Mouse (Mus musculus): ENCODE measurements at regions not wholly inside any gene's neighbourhood (a gene's known extent, or its start where the extent isn't known, plus 50 kb on each side); places are given as distances from the start of the nearest gene placed in this dataset.

- no peak for DNase-seq (ENCODE audit: extremely low read depth, low read depth, low spot score)
These were observed 412.0 kb upstream of the Pitx2 start for GRCm38 (mm10) chr3:128787686-128788085.

GRCm38 (mm10) chr3:128795931-128796330, 403.7 kb upstream of the Pitx2 start:
- no peak for DNase-seq (ENCODE audit: extremely low read depth, low read depth, low spot score)

DNA sequence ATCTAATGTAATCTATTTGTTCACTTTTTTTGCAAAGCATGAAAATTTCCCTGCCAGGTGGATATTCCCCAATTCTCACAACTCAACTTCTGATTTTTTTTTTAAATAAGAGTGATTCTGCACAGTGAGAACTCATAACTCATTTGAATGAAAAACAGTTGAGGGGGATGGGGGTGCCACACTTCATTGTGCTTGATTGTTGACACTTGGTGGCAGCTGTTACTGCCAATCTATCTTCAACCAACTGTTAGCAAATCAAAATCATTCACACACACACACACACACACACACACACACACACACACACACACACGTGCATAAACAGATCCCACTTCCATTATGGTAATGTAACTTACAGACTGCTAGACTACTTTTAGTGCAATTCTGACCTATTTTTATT, 401.8 kb upstream of the Pitx2 start:
- no peak for DNase-seq (ENCODE audit: extremely low read depth, low read depth, low spot score)

GRCm38 (mm10) chr3:128829371-128830160, 370.1 kb upstream of the Pitx2 start:
- DNase-seq (ENCODE audit: extremely low read depth, low read depth, low spot score) = no peak

GRCm38 (mm10) chr3:128850327-128850977, 349.2 kb upstream of the Pitx2 start:
- DNase-seq (ENCODE audit: extremely low read depth, low read depth, low spot score) = no peak

DNA sequence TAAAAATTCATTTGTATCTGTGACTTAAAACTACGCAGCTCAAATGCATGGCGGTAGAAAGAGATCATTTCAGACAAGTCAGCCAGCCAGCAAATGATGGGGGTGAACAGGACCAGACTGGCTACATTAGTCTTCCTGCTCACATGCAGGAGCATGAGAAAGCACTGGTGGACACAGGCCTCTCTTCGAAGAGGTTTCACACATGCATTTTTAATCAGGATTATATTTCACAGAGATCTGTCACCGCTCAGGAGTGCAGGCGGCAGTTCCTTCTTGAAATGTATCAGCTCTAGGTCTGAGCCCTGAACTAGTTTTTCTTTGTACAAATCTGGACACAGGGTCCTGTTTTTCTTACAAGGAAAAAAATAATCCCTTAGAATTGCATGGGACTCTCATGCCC, 343.2 kb upstream of the Pitx2 start:
- DNase-seq (ENCODE audit: extremely low read depth, low read depth, low spot score) = no peak

GRCm38 (mm10) chr3:128881685-128882444, 317.8 kb upstream of the Pitx2 start:
- no peak for DNase-seq (ENCODE audit: extremely low read depth, low read depth, low spot score)

- DNase-seq (ENCODE audit: extremely low read depth, low read depth, low spot score) = no peak
These were observed 316.0 kb upstream of the Pitx2 start for GRCm38 (mm10) chr3:128883636-128884195.

GRCm38 (mm10) chr3:128886678-128887077, 313.0 kb upstream of the Pitx2 start:
- no peak for DNase-seq (ENCODE audit: extremely low read depth, low read depth, low spot score)

DNA sequence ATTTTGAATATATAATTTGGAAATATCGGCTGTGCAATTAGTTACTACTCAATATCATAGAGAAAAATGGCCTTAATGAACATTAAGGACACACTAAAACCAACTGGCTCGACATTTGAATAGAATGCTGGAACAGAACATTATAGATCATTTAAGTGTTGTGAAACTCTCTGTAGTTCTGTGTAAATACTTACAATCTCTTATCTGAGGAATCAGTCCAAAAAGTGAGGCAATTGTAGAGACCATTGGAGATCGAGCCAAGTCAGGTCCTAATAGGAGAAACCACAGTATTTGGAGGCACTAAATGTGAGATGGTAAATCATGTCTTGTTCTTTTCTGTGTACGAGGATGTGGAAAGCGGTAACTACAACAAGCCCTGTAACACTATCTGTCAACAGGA, 308.6 kb upstream of the Pitx2 start:
- no peak for DNase-seq (ENCODE audit: extremely low read depth, low read depth, low spot score)

DNA sequence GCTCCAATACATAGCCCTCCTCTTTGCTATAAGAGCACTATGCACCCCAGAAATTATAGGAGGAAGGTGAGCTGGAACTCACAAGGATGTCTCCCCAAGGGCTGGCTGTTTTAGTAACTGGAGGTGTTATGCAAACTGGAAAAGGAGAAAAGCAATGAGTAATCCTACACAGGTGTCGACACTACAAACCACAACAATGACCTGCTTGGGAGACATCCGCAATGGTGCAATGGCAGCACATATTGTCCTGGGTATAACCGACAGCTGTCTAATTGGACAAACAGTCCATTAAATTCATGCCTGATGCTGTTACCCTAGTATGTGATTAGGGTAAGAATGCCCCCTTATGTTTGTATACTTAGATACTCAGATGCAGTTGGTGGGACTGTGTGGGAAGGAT, 303.1 kb upstream of the Pitx2 start:
- no peak for DNase-seq (ENCODE audit: extremely low read depth, low read depth, low spot score)

DNA sequence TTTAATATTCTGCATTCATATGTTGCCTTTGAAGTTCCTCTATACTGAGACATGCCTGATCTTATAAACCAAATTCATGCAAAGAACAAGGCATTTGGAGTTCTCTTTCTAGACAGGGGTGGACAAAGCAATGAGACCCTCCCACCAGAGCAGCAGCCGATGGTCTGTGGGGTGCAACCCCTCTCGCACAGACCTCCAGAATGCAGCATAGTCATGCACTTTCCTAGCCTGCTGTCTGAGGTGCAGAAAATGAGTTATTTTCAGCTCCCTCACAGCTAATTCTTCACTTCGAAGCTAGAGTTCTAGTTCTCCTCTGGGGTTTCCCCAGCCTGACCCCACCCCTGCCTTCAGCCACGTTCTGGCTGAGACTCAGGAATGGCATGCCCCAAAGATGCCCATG, 288.6 kb upstream of the Pitx2 start:
- DNase-seq (ENCODE audit: extremely low read depth, low read depth, low spot score) = no peak

DNA sequence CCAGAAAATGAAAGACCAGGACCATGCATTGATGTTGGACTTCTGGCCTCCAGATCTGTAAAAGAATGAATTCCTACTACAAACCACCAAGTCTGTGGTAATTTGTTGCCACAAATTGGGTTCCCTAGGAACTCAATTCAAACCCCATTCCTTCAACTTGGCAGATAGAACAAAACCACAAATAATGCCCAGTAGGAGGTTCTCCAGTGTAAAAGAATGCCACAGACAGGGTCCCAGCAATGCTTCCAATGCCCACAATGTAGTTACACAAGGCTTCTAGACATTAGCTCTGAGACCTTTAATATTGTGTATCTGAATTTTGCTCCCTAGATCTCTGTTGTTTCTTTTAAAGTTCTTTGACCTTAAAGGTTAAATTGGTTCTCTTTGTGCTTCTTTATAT, 278.2 kb upstream of the Pitx2 start:
- DNase-seq (ENCODE audit: extremely low read depth, low read depth, low spot score) = no peak

- peak; percentile 62 for DNase-seq (ENCODE audit: extremely low read depth, low read depth, low spot score)
These were observed 277.5 kb upstream of the Pitx2 start for GRCm38 (mm10) chr3:128922150-128922549.

DNA sequence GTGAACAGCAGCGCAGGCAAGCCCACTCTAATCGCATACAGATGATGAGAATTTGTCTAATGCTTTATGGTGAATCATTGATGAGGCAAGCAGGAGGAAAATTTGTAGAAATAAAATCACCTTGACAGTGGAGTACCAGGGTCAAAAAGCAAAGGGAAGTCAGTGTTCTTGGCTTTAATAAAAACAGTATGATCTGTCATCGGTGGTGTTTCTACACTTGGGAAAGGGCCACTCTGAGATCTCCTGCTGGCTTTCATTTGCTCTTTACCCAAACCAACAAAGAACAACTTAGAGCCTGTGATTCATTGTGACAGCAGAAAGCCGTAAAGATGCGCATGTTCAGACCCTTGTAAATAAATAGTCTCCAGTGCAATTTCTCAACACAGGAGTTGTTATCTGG, 261.1 kb upstream of the Pitx2 start:
- no peak for DNase-seq (ENCODE audit: extremely low read depth, low read depth, low spot score)

GRCm38 (mm10) chr3:128941156-128941555, 258.5 kb upstream of the Pitx2 start:
- no peak for DNase-seq (ENCODE audit: extremely low read depth, low read depth, low spot score)

DNA sequence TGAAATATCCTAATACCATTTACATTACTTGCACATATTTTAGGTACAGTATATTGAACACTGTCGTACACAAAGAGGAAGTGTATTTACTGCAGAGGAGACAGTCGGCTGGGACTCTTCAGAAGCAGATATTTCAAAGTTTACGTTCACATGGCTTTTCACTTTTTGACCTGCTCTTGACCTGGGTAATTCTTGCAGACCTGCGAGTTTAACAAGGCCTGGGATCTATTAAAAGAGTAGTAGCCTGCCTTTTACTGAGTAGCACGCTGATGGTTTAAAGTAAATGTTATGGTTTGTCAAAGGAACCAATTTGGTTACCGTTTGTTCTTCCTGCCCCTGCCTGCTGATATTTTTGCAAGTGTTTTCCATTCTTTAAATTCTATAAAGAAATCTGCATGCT, 255.0 kb upstream of the Pitx2 start:
- no peak for DNase-seq (ENCODE audit: extremely low read depth, low read depth, low spot score)

DNA sequence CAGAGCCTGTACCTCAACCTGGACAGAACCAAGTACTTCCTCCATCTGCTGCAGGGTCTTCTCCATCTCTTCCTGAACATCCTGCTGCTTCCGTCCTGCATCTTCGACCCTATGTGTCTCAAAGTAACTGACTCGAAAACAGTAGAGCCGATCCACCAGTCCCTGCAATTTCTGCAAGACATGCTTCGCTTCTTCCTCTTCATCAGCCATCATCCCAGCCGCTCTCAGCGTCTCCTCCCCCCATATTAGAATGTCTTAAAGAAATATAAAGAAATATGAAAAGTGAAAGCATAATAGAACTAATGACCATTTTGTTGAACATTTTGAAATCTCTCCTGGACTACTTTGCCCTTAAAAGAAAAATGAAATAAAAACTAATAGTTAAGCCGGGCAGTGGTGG, 244.8 kb upstream of the Pitx2 start:
- no peak for DNase-seq (ENCODE audit: extremely low read depth, low read depth, low spot score)

DNA sequence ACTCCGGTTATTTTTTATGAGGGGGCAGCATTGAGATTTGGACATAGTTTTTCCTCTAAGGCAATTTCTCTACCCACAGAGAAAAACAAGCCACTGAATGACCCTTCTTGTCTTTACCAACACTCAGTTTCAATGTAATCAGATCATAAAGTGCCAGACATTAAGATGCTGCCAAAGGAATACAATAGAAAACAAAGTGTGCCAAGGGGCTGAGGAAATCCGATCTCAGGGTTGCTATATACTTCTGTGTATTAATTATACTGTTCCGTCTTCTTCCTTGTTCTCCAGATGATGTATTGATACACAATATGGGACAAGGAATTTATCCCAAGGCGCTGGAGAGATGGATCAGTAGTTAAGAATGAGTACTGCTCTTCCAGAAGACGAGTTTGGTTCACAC, 222.9 kb upstream of the Pitx2 start:
- peak; percentile 96 for DNase-seq (ENCODE audit: extremely low read depth, low read depth, low spot score)

GRCm38 (mm10) chr3:128990183-128990912, 209.3 kb upstream of the Pitx2 start:
- no peak for DNase-seq (ENCODE audit: extremely low read depth, low read depth, low spot score)

- DNase-seq (ENCODE audit: extremely low read depth, low read depth, low spot score) = peak; percentile 83
These were observed 196.8 kb upstream of the Pitx2 start for GRCm38 (mm10) chr3:129002866-129003265.
